Mouse (Mus musculus) CD4-positive, CD25-positive, alpha-beta regulatory T cell, adult 4 months (primary cell): Measurements from ENCODE around the gene Fam32a. TPM values are rescaled to one million over a fixed set of nuclear protein-coding genes. Genes with fewer than 3 reads are reported as not detected.

Experiments
- ATAC-seq: one replicate; pipeline ENCODE4 v1.8.0; 2017
- polyA plus RNA-seq, 2 experiments: library from polyadenylated mRNA; unstranded; fragments of 100-300 nt; shearing (Covaris generic); gene quantifications; one replicate each; pipeline ENCODE4 v1.2.1; 2017

Fam32a gene
- polyA plus RNA-seq = 100 to 1,000 TPM; 102 to 130 TPM

- ATAC-seq = peak; percentile 96
Observed at GRCm38 (mm10) chr8:72219541-72220363, at the start of gene Fam32a. Gene Fam32a (plus strand): TSS chr8:72219730.

GRCm38 (mm10) chr8:72177346-72177925, 42.1 kb upstream of the Fam32a start:
- ATAC-seq = peak; percentile 76

- ATAC-seq = no peak
Observed at GRCm38 (mm10) chr8:72183554-72184202, 35.9 kb upstream of the Fam32a start.

GRCm38 (mm10) chr8:72187793-72188331, 31.7 kb upstream of the Fam32a start:
- ATAC-seq = no peak

- ATAC-seq = peak; percentile 99
Observed at GRCm38 (mm10) chr8:72189417-72190214, 29.9 kb upstream of the Fam32a start, which contains the start of gene Hsh2d. Gene Hsh2d (plus strand): TSS chr8:72189638.

- ATAC-seq = peak; percentile 9
Observed at GRCm38 (mm10) chr8:72190215-72190539, 29.4 kb upstream of the Fam32a start.

- ATAC-seq = no peak
Observed at GRCm38 (mm10) chr8:72192065-72192464, 27.5 kb upstream of the Fam32a start.

GRCm38 (mm10) chr8:72197997-72198396, 21.5 kb upstream of the Fam32a start:
- ATAC-seq = no peak

- ATAC-seq = no peak
Observed at GRCm38 (mm10) chr8:72208582-72208981, 10.9 kb upstream of the Fam32a start.

GRCm38 (mm10) chr8:72210222-72210621, 9.3 kb upstream of the Fam32a start:
- ATAC-seq = no peak

GRCm38 (mm10) chr8:72210710-72211109, 8.8 kb upstream of the Fam32a start:
- ATAC-seq = no peak

GRCm38 (mm10) chr8:72211846-72212245, 7.7 kb upstream of the Fam32a start:
- ATAC-seq = no peak

- ATAC-seq = no peak
Observed at GRCm38 (mm10) chr8:72212751-72213150, 6.8 kb upstream of the Fam32a start, which contains the start of gene Cib3. Gene Cib3 (minus strand): TSS chr8:72212837.

- ATAC-seq = no peak
Observed at GRCm38 (mm10) chr8:72213536-72213935, 6.0 kb upstream of the Fam32a start, which contains the start of gene Gm11034. Gene Gm11034 (minus strand): TSS chr8:72213636.

- ATAC-seq = no peak
Observed at GRCm38 (mm10) chr8:72215060-72215459, 4.5 kb upstream of the Fam32a start.

GRCm38 (mm10) chr8:72215871-72216270, 3.7 kb upstream of the Fam32a start:
- ATAC-seq = peak; percentile 59

GRCm38 (mm10) chr8:72218781-72219540, 569 bp upstream of the Fam32a start:
- no peak for ATAC-seq

- ATAC-seq = no peak
Observed at GRCm38 (mm10) chr8:72220758-72221157, 1.2 kb downstream of the Fam32a start.

- ATAC-seq = no peak
Observed at GRCm38 (mm10) chr8:72222656-72223055, 3.1 kb downstream of the Fam32a start.

GRCm38 (mm10) chr8:72239499-72240402, 20.2 kb downstream of the Fam32a start, which contains the start of gene Ap1m1:
Gene Ap1m1 (plus strand): TSS chr8:72240018.
- peak; percentile 87 for ATAC-seq
